Mouse (Mus musculus): ENCODE measurements around the gene Pde6b. TPM values are rescaled to one million over a fixed set of nuclear protein-coding genes. Genes with fewer than 3 reads are reported as not detected.

The Pde6b gene
- polyA plus RNA-seq, 1 experiment from 2014 or later = not detected

- no peaks in the 10 kb centered on the region for H3K9me3 ChIP-seq (replicated peaks; ENCODE audit: control insufficient read depth, low read length)
- no peaks in the 10 kb centered on the region for H3K36me3 ChIP-seq (replicated peaks; ENCODE audit: control insufficient read depth, insufficient read depth, low read depth, low read length)
- H3K9ac ChIP-seq (replicated peaks; ENCODE audit: low read length) = no peak overlapping the region
- no peak for ATAC-seq (replicated peaks; ENCODE audit: insufficient number of reproducible peaks, low FRiP score, low TSS enrichment, low read depth)
- no peak overlapping the region for H3K4me2 ChIP-seq (ENCODE audit: low read depth, low read length)
- no peak overlapping the region for H3K27ac ChIP-seq (replicated peaks; ENCODE audit: low read depth, low read length)
- H3K4me3 ChIP-seq (ENCODE audit: low read depth, low read length) = no peak overlapping the region
- 71% methylated on average over 1 of the region's 1 CpGs for WGBS
- no peak for DNase-seq (ENCODE audit: low spot score)
- no peaks in the 10 kb centered on the region for H3K27me3 ChIP-seq (ENCODE audit: control insufficient read depth, insufficient read depth, low read length)
- H3K4me1 ChIP-seq (ENCODE audit: control insufficient read depth, insufficient read depth, low read length) = no peaks in the 10 kb centered on the region
Observed at GRCm38 (mm10) chr5:108405460-108405859, 17.3 kb downstream of the Pde6b start.

- H3K9ac ChIP-seq (replicated peaks; ENCODE audit: low read length) = no peak overlapping the region
Observed at GRCm38 (mm10) chr5:108406977-108407376, 18.8 kb downstream of the Pde6b start.

GRCm38 (mm10) chr5:108414711-108415110 is 26.5 kb downstream of the Pde6b start:
- 71% methylated on average over 2 of the region's 2 CpGs for WGBS
- no peaks in the 10 kb centered on the region for H3K36me3 ChIP-seq (replicated peaks; ENCODE audit: control insufficient read depth, insufficient read depth, low read depth, low read length)
- H3K4me1 ChIP-seq (ENCODE audit: control insufficient read depth, insufficient read depth, low read length) = no peaks in the 10 kb centered on the region
- H3K27ac ChIP-seq (replicated peaks; ENCODE audit: low read depth, low read length) = no peak overlapping the region
- H3K9ac ChIP-seq (replicated peaks; ENCODE audit: low read length) = no peak overlapping the region
- DNase-seq (ENCODE audit: low spot score) (no peak), ATAC-seq (replicated peaks; ENCODE audit: insufficient number of reproducible peaks, low FRiP score, low TSS enrichment, low read depth) (no peak)
- H3K4me3 ChIP-seq (ENCODE audit: low read depth, low read length) = no peak overlapping the region
- H3K4me2 ChIP-seq (ENCODE audit: low read depth, low read length) = no peak overlapping the region
- H3K9me3 ChIP-seq (replicated peaks; ENCODE audit: control insufficient read depth, low read length) = no peaks in the 10 kb centered on the region
- no peaks in the 10 kb centered on the region for H3K27me3 ChIP-seq (ENCODE audit: control insufficient read depth, insufficient read depth, low read length)

More at GRCm38 (mm10) chr5:108406977-108407376, 18.8 kb downstream of the Pde6b start:
- Histone ChIP-seq H3K4me1 (ENCODE audit: control insufficient read depth, insufficient read depth, low read length) (no peaks in the 10 kb centered on the region), H3K9me3 (replicated peaks; ENCODE audit: control insufficient read depth, low read length) (no peaks in the 10 kb centered on the region), H3K4me3 (ENCODE audit: low read depth, low read length) (no peak overlapping the region), H3K27ac (replicated peaks; ENCODE audit: low read depth, low read length) (no peak overlapping the region), H3K4me2 (ENCODE audit: low read depth, low read length) (no peak overlapping the region), H3K36me3 (replicated peaks; ENCODE audit: control insufficient read depth, insufficient read depth, low read depth, low read length) (no peaks in the 10 kb centered on the region), H3K27me3 (ENCODE audit: control insufficient read depth, insufficient read depth, low read length) (no peaks in the 10 kb centered on the region)
- ATAC-seq (replicated peaks; ENCODE audit: insufficient number of reproducible peaks, low FRiP score, low TSS enrichment, low read depth) (no peak), DNase-seq (ENCODE audit: low spot score) (no peak)
- WGBS = 79% methylated on average over 2 of the region's 2 CpGs

- ATAC-seq (replicated peaks; ENCODE audit: insufficient number of reproducible peaks, low FRiP score, low TSS enrichment, low read depth) (no peak), DNase-seq (ENCODE audit: low spot score) (no peak)
- H3K27me3 ChIP-seq (ENCODE audit: control insufficient read depth, insufficient read depth, low read length) = no peaks in the 10 kb centered on the region
- H3K9me3 ChIP-seq (replicated peaks; ENCODE audit: control insufficient read depth, low read length) = no peaks in the 10 kb centered on the region
- H3K4me2 ChIP-seq (ENCODE audit: low read depth, low read length) = no peak overlapping the region
- H3K36me3 ChIP-seq (replicated peaks; ENCODE audit: control insufficient read depth, insufficient read depth, low read depth, low read length) = no peaks in the 10 kb centered on the region
- H3K4me1 ChIP-seq (ENCODE audit: control insufficient read depth, insufficient read depth, low read length) = no peaks in the 10 kb centered on the region
- no peak overlapping the region for H3K9ac ChIP-seq (replicated peaks; ENCODE audit: low read length)
- 76% methylated on average over 3 of the region's 3 CpGs for WGBS
- H3K4me3 ChIP-seq (ENCODE audit: low read depth, low read length) = no peak overlapping the region
- H3K27ac ChIP-seq (replicated peaks; ENCODE audit: low read depth, low read length) = no peak overlapping the region
Observed at GRCm38 (mm10) chr5:108422741-108423140, 34.5 kb downstream of the Pde6b start.

- Histone ChIP-seq H3K9me3 (replicated peaks; ENCODE audit: control insufficient read depth, low read length) (no peaks in the 10 kb centered on the region), H3K27me3 (ENCODE audit: control insufficient read depth, insufficient read depth, low read length) (no peaks in the 10 kb centered on the region), H3K4me3 (ENCODE audit: low read depth, low read length) (no peak overlapping the region), H3K9ac (replicated peaks; ENCODE audit: low read length) (no peak overlapping the region), H3K27ac (replicated peaks; ENCODE audit: low read depth, low read length) (no peak overlapping the region), H3K4me1 (ENCODE audit: control insufficient read depth, insufficient read depth, low read length) (no peaks in the 10 kb centered on the region), H3K4me2 (ENCODE audit: low read depth, low read length) (no peak overlapping the region), H3K36me3 (replicated peaks; ENCODE audit: control insufficient read depth, insufficient read depth, low read depth, low read length) (no peaks in the 10 kb centered on the region)
- DNase-seq (ENCODE audit: low spot score) (no peak), ATAC-seq (replicated peaks; ENCODE audit: insufficient number of reproducible peaks, low FRiP score, low TSS enrichment, low read depth) (no peak)
- WGBS = 98% methylated on average over 2 of the region's 2 CpGs
Observed at GRCm38 (mm10) chr5:108423427-108423826, 35.2 kb downstream of the Pde6b start.

GRCm38 (mm10) chr5:108427186-108427585 is 39.0 kb downstream of the Pde6b start:
- no peak overlapping the region for H3K27ac ChIP-seq (replicated peaks; ENCODE audit: low read depth, low read length)
- WGBS = 47% methylated on average over 1 of the region's 1 CpGs
- no peak overlapping the region for H3K4me3 ChIP-seq (ENCODE audit: low read depth, low read length)
- H3K27me3 ChIP-seq (ENCODE audit: control insufficient read depth, insufficient read depth, low read length) = no peaks in the 10 kb centered on the region
- no peak overlapping the region for H3K9ac ChIP-seq (replicated peaks; ENCODE audit: low read length)
- no peaks in the 10 kb centered on the region for H3K4me1 ChIP-seq (ENCODE audit: control insufficient read depth, insufficient read depth, low read length)
- peak; percentile 48 for DNase-seq (ENCODE audit: low spot score)
- H3K36me3 ChIP-seq (replicated peaks; ENCODE audit: control insufficient read depth, insufficient read depth, low read depth, low read length) = no peaks in the 10 kb centered on the region; the same call in none of the 2 replicates
- H3K9me3 ChIP-seq (replicated peaks; ENCODE audit: control insufficient read depth, low read length) = no peaks in the 10 kb centered on the region
- H3K4me2 ChIP-seq (ENCODE audit: low read depth, low read length) = no peak overlapping the region
- no peak for ATAC-seq (replicated peaks; ENCODE audit: insufficient number of reproducible peaks, low FRiP score, low TSS enrichment, low read depth)

GRCm38 (mm10) chr5:108431196-108431595 is 43.0 kb downstream of the Pde6b start:
- DNase-seq (ENCODE audit: low spot score) (no peak), ATAC-seq (replicated peaks; ENCODE audit: insufficient number of reproducible peaks, low FRiP score, low TSS enrichment, low read depth) (no peak)
- Histone ChIP-seq H3K9me3 (replicated peaks; ENCODE audit: control insufficient read depth, low read length) (no peaks in the 10 kb centered on the region), H3K27me3 (ENCODE audit: control insufficient read depth, insufficient read depth, low read length) (no peaks in the 10 kb centered on the region), H3K9ac (replicated peaks; ENCODE audit: low read length) (no peak overlapping the region), H3K4me2 (ENCODE audit: low read depth, low read length) (no peak overlapping the region), H3K4me1 (ENCODE audit: control insufficient read depth, insufficient read depth, low read length) (peaks cover 2% of the 10 kb centered on the region), H3K4me3 (ENCODE audit: low read depth, low read length) (no peak overlapping the region), H3K27ac (replicated peaks; ENCODE audit: low read depth, low read length) (no peak overlapping the region), H3K36me3 (replicated peaks; ENCODE audit: control insufficient read depth, insufficient read depth, low read depth, low read length) (no peaks in the 10 kb centered on the region; the same call in none of the 2 replicates)
- WGBS = 90% methylated on average over 6 of the region's 6 CpGs

GRCm38 (mm10) chr5:108433804-108434587 is 45.8 kb downstream of the Pde6b start, which contains the start of gene Atp5k:
Gene Atp5k, minus strand, starts transcription at chr5:108434448.
- ATAC-seq (replicated peaks; ENCODE audit: insufficient number of reproducible peaks, low FRiP score, low TSS enrichment, low read depth) (peak; percentile 82), DNase-seq (ENCODE audit: low spot score) (peak; percentile 96)
- WGBS = under 1% methylated on average over 42 of the region's 42 CpGs
- Histone ChIP-seq H3K36me3 (replicated peaks; ENCODE audit: control insufficient read depth, insufficient read depth, low read depth, low read length) (no peaks in the 10 kb centered on the region; the same call in none of the 2 replicates), H3K4me1 (ENCODE audit: control insufficient read depth, insufficient read depth, low read length) (peaks cover 2% of the 10 kb centered on the region), H3K4me3 (ENCODE audit: low read depth, low read length) (peak within 1 kb of the TSS; percentile 90), H3K9ac (replicated peaks; ENCODE audit: low read length) (peak within 1 kb of the TSS; percentile 90), H3K9me3 (replicated peaks; ENCODE audit: control insufficient read depth, low read length) (no peaks in the 10 kb centered on the region), H3K4me2 (ENCODE audit: low read depth, low read length) (peak within 1 kb of the TSS; percentile 83), H3K27me3 (ENCODE audit: control insufficient read depth, insufficient read depth, low read length) (no peaks in the 10 kb centered on the region), H3K27ac (replicated peaks; ENCODE audit: low read depth, low read length) (no peak within 1 kb of the TSS)

Data from embryonic facial prominence, embryonic 11.5 days (tissue).